Mouse (Mus musculus) kidney, adult 2 months (tissue): ENCODE data around the gene Kcnk13. TPM values are rescaled to one million over a fixed set of nuclear protein-coding genes. Genes with fewer than 3 reads are reported as not detected.

Source experiments
- DNase-seq: peaks from one replicate; pipeline ENCODE4 v3.0.0; 2021
- H3K27ac ChIP-seq: fragments of 200-500 bp; 2 replicates; pipeline ENCODE4 v1.5.1; 2012; ENCODE audit warnings: low read depth, low read length, control low read depth, inconsistent platforms; ENCODE audit not compliant: insufficient read depth
- H3K27me3 ChIP-seq: fragments of 200-500 bp; replicated peaks from 2 replicates; pipeline ENCODE4 v1.6.1; 2012; ENCODE audit warnings: mild to moderate bottlenecking, moderate library complexity, low read length, inconsistent platforms; ENCODE audit not compliant: control insufficient read depth, insufficient read depth
- H3K36me3 ChIP-seq: fragments of 200-500 bp; 2 replicates; pipeline ENCODE4 v1.6.1; 2012; ENCODE audit warnings: mild to moderate bottlenecking, moderate library complexity, low read length, inconsistent platforms; ENCODE audit not compliant: control insufficient read depth, insufficient read depth
- H3K4me1 ChIP-seq: fragments of 200-500 bp; 2 replicates; pipeline ENCODE4 v1.6.1; 2011; ENCODE audit warnings: low read length; ENCODE audit not compliant: control insufficient read depth, insufficient read depth
- H3K4me3 ChIP-seq: fragments of 200-500 bp; 2 replicates; pipeline ENCODE4 v1.5.1; 2011; ENCODE audit warnings: mild to moderate bottlenecking, low read depth, low read length, control low read depth; ENCODE audit not compliant: insufficient read depth
- CTCF ChIP-seq: fragments of 200-500 bp; conservative IDR thresholded peaks from 2 replicates; pipeline ENCODE4 v1.5.1; 2011; ENCODE audit warnings: low read depth, mild to moderate bottlenecking, control low read depth, low read length, moderate library complexity, mixed read lengths; ENCODE audit not compliant: insufficient read depth, insufficient read length
- POLR2A ChIP-seq: fragments of 200-500 bp; IDR thresholded peaks from one replicate; pipeline ENCODE4 v1.6.1; 2011; ENCODE audit warnings: low read depth, low read length, control low read depth
- WGBS: fragments of 180-500 bp; shearing (Covaris S2); methylation state at CpG from one replicate; pipeline ENCODE4 v1.1.7; 2018; 5-methylcytosine and 5-hydroxymethylcytosine counted together
- polyA plus RNA-seq: library from polyadenylated mRNA; depleted of rRNA; stranded (reverse); fragments of >200 nt; gene quantifications from 2 replicates; pipeline ENCODE4 v1.2.3, GENCODE M21; 2012

Kcnk13 gene
- polyA plus RNA-seq, 1 experiment = 0.50 TPM

- 77% methylated on average over 4 of the region's 4 CpGs for WGBS
- no peak for TF ChIP-seq POLR2A
- TF ChIP-seq CTCF = no peak
- Histone ChIP-seq H3K4me1 (no peaks in the 10 kb centered on the region), H3K4me3 (no peak overlapping the region), H3K36me3 (no peaks in the 10 kb centered on the region), H3K27me3 (no peaks in the 10 kb centered on the region), H3K27ac (no peak overlapping the region)
- DNase-seq = no peak
Measured at GRCm38 (mm10) chr12:99979541-99979940, 15.2 kb downstream of the Kcnk13 start.

- DNase-seq = no peak
- Histone ChIP-seq H3K4me1 (no peaks in the 10 kb centered on the region), H3K4me3 (no peak overlapping the region), H3K27ac (no peak overlapping the region), H3K27me3 (no peaks in the 10 kb centered on the region), H3K36me3 (no peaks in the 10 kb centered on the region)
- no peak for TF ChIP-seq POLR2A
- TF ChIP-seq CTCF = no peak
- WGBS = 92% methylated on average over 5 of the region's 5 CpGs
Measured at GRCm38 (mm10) chr12:99986797-99987196, 22.5 kb downstream of the Kcnk13 start.

- no peak for TF ChIP-seq CTCF
- no peak for TF ChIP-seq POLR2A
- WGBS = 61% methylated on average over 2 of the region's 2 CpGs
Measured at GRCm38 (mm10) chr12:99988144-99988543, 23.8 kb downstream of the Kcnk13 start.

GRCm38 (mm10) chr12:99992362-99992862 lies 28.1 kb downstream of the Kcnk13 start:
- DNase-seq = no peak
- TF ChIP-seq POLR2A (no peak), CTCF (no peak)
- H3K36me3 ChIP-seq = no peaks in the 10 kb centered on the region
- H3K4me1 ChIP-seq = no peaks in the 10 kb centered on the region
- no peaks in the 10 kb centered on the region for H3K27me3 ChIP-seq
- H3K27ac ChIP-seq = no peak overlapping the region
- no peak overlapping the region for H3K4me3 ChIP-seq
- 89% methylated on average over 11 of the region's 11 CpGs for WGBS

More at GRCm38 (mm10) chr12:99988144-99988543, 23.8 kb downstream of the Kcnk13 start:
- Histone ChIP-seq H3K4me1 (no peaks in the 10 kb centered on the region), H3K4me3 (no peak overlapping the region), H3K36me3 (no peaks in the 10 kb centered on the region), H3K27ac (no peak overlapping the region), H3K27me3 (no peaks in the 10 kb centered on the region)
- no peak for DNase-seq

- no peak for DNase-seq
- Histone ChIP-seq H3K4me3 (no peak overlapping the region), H3K27ac (no peak overlapping the region), H3K27me3 (no peaks in the 10 kb centered on the region), H3K4me1 (no peaks in the 10 kb centered on the region), H3K36me3 (no peaks in the 10 kb centered on the region)
- TF ChIP-seq CTCF (no peak), POLR2A (no peak)
- WGBS = 78% methylated on average over 10 of the region's 10 CpGs
Measured at GRCm38 (mm10) chr12:99993146-99993890, 29.0 kb downstream of the Kcnk13 start.

DNA sequence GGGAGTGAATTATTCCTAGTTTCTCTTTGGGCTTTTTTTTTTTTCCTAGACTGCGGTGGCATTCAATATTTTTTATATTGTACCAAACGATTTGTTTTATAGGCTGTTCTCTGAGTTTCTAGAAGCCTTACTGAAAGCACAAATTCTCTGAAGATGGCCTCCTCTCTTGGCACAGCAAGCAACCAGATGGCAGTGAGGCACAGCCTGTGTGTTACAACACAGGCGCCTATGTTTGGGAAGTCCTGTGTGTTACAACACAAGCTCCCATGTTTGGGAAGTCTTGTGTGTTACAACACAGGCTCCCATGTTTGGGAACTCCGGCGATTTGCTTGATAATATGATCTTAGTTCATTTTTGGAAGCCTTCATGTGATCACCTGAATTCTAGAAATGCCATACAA lies 31.7 kb downstream of the Kcnk13 start:
- WGBS = 91% methylated on average over 5 of the region's 5 CpGs
- Histone ChIP-seq H3K4me3 (no peak overlapping the region), H3K36me3 (no peaks in the 10 kb centered on the region), H3K27me3 (no peaks in the 10 kb centered on the region), H3K4me1 (no peaks in the 10 kb centered on the region), H3K27ac (no peak overlapping the region)
- TF ChIP-seq CTCF = no peak
- TF ChIP-seq POLR2A = no peak
- DNase-seq = no peak

- H3K27ac ChIP-seq = no peak overlapping the region
- H3K4me1 ChIP-seq = no peaks in the 10 kb centered on the region
- no peaks in the 10 kb centered on the region for H3K36me3 ChIP-seq
- no peaks in the 10 kb centered on the region for H3K27me3 ChIP-seq
- DNase-seq = no peak
- no peak for TF ChIP-seq CTCF
- no peak for TF ChIP-seq POLR2A
- WGBS = 85% methylated on average over 5 of the region's 5 CpGs
- no peak overlapping the region for H3K4me3 ChIP-seq
Measured at GRCm38 (mm10) chr12:99999726-100000125, 35.4 kb downstream of the Kcnk13 start.
